Comparison of ENCODE assay signal across 13 mouse cellular contexts in genomic region chr1:178689512-178689911, GRCm38 (mm10).
DNase-seq lines count a peak whose midpoint lies in the region; ATAC-seq and TF ChIP-seq lines count a peak whose summit lies in the region.
"Had no signal": no experiment of that assay in that cellular context is flagged by ENCODE, and none has a peak within 500 bp of the region (broad histone marks: within the 10 kb centered on the region; RNA-seq: fewer than 3 reads in every experiment).

No protein-coding gene starts in this region.

- in situ Hi-C loops in Patski (cut with MboI; ENCODE audit: low pct_unique_long_range_greater_than_20kb): loop anchor here (5.0 to 25.0 kb wide), 3 partner anchors 87 to 798 kb away; no protein-coding TSS in a partner anchor

- POLR2A ChIA-PET in Patski (lab: Charles Lee): no interaction called here

- no peaks in the 10 kb centered on the region for H3K36me3 ChIP-seq in liver, postnatal 0 days (replicated peaks; ENCODE audit: insufficient read depth, low read length)
- no peaks in the 10 kb centered on the region for H3K36me3 ChIP-seq in liver, embryonic 12.5 days
- H3K36me3 ChIP-seq: embryonic facial prominence, embryonic 12.5 days; neural tube, embryonic 12.5 days had no signal

- H3K4me3 ChIP-seq in gastrocnemius, adult 2 months: no peak overlapping the region
- no peak overlapping the region for H3K4me3 ChIP-seq in liver, postnatal 0 days (ENCODE audit: low read depth, low read length)
- H3K4me3 ChIP-seq in liver, embryonic 12.5 days: no peak overlapping the region
- H3K4me3 ChIP-seq: embryonic facial prominence, embryonic 12.5 days; heart, embryonic 13.5 days; megakaryocyte, embryonic 14.5 days; neural tube, embryonic 12.5 days had no signal

- intact Hi-C loops in gastrocnemius, adult 2 months (cut with DNase I): loop anchor here (10.0 kb wide), 1 partner anchor 455 kb away; no protein-coding TSS in a partner anchor

- ATAC-seq in liver, postnatal 0 days: no peak
- ATAC-seq in liver, embryonic 12.5 days: no peak
- no peak for ATAC-seq in Patski

- DNase-seq in gastrocnemius, adult 2 months: no peak
- DNase-seq in gastrocnemius, adult 8-10 months (ENCODE audit: low spot score in 2 of 2): no peak
- no peak for DNase-seq in liver, postnatal 0 days
- no peak for DNase-seq in Patski (ENCODE audit: low read depth, low spot score)
- DNase-seq in forelimb bud, embryonic 11.5 days (ENCODE audit: low read depth, low spot score): peak; percentile 23
- DNase-seq in urinary bladder, adult 18-20 months (ENCODE audit: low spot score in 2 of 2): no peak
- DNase-seq: adrenal gland, postnatal 25 days; right cerebral cortex, adult 18-20 months had no signal

- TF ChIP-seq EP300 in liver, postnatal 0 days (IDR thresholded peaks at IDR 0.05; ENCODE audit: low read depth): no peak

- CTCF ChIA-PET in Patski (lab: Charles Lee): interaction anchor here (0.7 to 2.7 kb wide), 4 partner anchors 56 to 271 kb away, joined by 3 to 6 read pairs (median 4); no protein-coding TSS in a partner anchor

- H3K4me2 ChIP-seq in liver, postnatal 0 days (ENCODE audit: low read depth, low read length): no peak overlapping the region
- no peak overlapping the region for H3K4me2 ChIP-seq in liver, embryonic 12.5 days
- H3K4me2 ChIP-seq: embryonic facial prominence, embryonic 12.5 days; heart, embryonic 13.5 days; neural tube, embryonic 12.5 days had no signal

- H3K27me3 ChIP-seq in liver, postnatal 0 days (ENCODE audit: insufficient read depth, low read length): no peaks in the 10 kb centered on the region
- peaks cover 7% of the 10 kb centered on the region; the same call in 1 of the 2 replicates for H3K27me3 ChIP-seq in liver, embryonic 12.5 days (replicated peaks)
- H3K27me3 ChIP-seq in Patski: no peaks in the 10 kb centered on the region
- H3K27me3 ChIP-seq: embryonic facial prominence, embryonic 12.5 days; heart, embryonic 13.5 days; megakaryocyte, embryonic 14.5 days; neural tube, embryonic 12.5 days had no signal

- peak; percentile 38 for TF ChIP-seq CTCF in gastrocnemius, adult 2 months (IDR thresholded peaks at IDR 0.05)
- TF ChIP-seq CTCF in liver, postnatal 0 days (IDR thresholded peaks at IDR 0.05; ENCODE audit: low read depth): peak; percentile 49
- TF ChIP-seq CTCF in Patski (IDR thresholded peaks at IDR 0.05): peak; percentile 63

- H3K4me1 ChIP-seq in liver, postnatal 0 days (ENCODE audit: insufficient read depth): no peaks in the 10 kb centered on the region
- 0 out of 2 replicates have a peak, but pooled peaks cover 5% of the 10 kb centered on the region for H3K4me1 ChIP-seq in liver, embryonic 12.5 days
- H3K4me1 ChIP-seq: embryonic facial prominence, embryonic 12.5 days; megakaryocyte, embryonic 14.5 days; neural tube, embryonic 12.5 days had no signal

- 54% methylated on average over 4 of the region's 4 CpGs for WGBS in liver, postnatal 0 days (ENCODE audit: insufficient replicate concordance)
- WGBS in liver, embryonic 12.5 days (ENCODE audit: insufficient replicate concordance): 50% methylated on average over 4 of the region's 4 CpGs

- no peak overlapping the region for H3K27ac ChIP-seq in gastrocnemius, adult 2 months
- no peak overlapping the region for H3K27ac ChIP-seq in liver, postnatal 0 days (ENCODE audit: low read depth)
- H3K27ac ChIP-seq in liver, embryonic 12.5 days: no peak overlapping the region
- H3K27ac ChIP-seq: embryonic facial prominence, embryonic 12.5 days; heart, embryonic 13.5 days; neural tube, embryonic 12.5 days had no signal

- no peak overlapping the region for H3K9ac ChIP-seq in liver, postnatal 0 days (replicated peaks)
- no peak overlapping the region for H3K9ac ChIP-seq in liver, embryonic 12.5 days
- H3K9ac ChIP-seq: embryonic facial prominence, embryonic 12.5 days; heart, embryonic 13.5 days; neural tube, embryonic 12.5 days had no signal

- no peaks in the 10 kb centered on the region for H3K9me3 ChIP-seq in liver, postnatal 0 days (ENCODE audit: low read length)
- no peaks in the 10 kb centered on the region for H3K9me3 ChIP-seq in liver, embryonic 12.5 days (replicated peaks)
- H3K9me3 ChIP-seq: embryonic facial prominence, embryonic 12.5 days; heart, embryonic 13.5 days; megakaryocyte, embryonic 14.5 days; neural tube, embryonic 12.5 days had no signal
